Mouse (Mus musculus) hindbrain, embryonic 15.5 days (tissue): ENCODE measurements around the gene Poc1a. TPM values are rescaled to one million over a fixed set of nuclear protein-coding genes. Genes with fewer than 3 reads are reported as not detected.

Experiments
- ATAC-seq: fragments of 200-750 bp; cut with Nextera tagmentation; 2 replicates; pipeline ENCODE4 v1.8.0; 2017; ENCODE audit warnings: low read depth, moderate number of reproducible peaks, moderate TSS enrichment; ENCODE audit not compliant: low FRiP score
- H3K27ac ChIP-seq: fragments of 300-500 bp; sonication (generic); replicated peaks from 2 replicates; pipeline ENCODE4 v1.5.1; 2015; ENCODE audit warnings: mild to moderate bottlenecking, inconsistent platforms
- H3K27me3 ChIP-seq: fragments of 300-500 bp; sonication (generic); 2 replicates; pipeline ENCODE4 v1.6.1; 2015; ENCODE audit warnings: control low read depth, inconsistent platforms
- H3K36me3 ChIP-seq: fragments of 300-500 bp; sonication (generic); 2 replicates; pipeline ENCODE4 v1.6.1; 2015; ENCODE audit warnings: control low read depth, inconsistent platforms
- H3K4me1 ChIP-seq: fragments of 300-500 bp; sonication (generic); replicated peaks from 2 replicates; pipeline ENCODE4 v1.6.1; 2015; ENCODE audit warnings: control low read depth, inconsistent platforms
- H3K4me2 ChIP-seq: fragments of 300-500 bp; sonication (generic); 2 replicates; pipeline ENCODE4 v1.6.1; 2015; ENCODE audit warnings: moderate library complexity, mild to moderate bottlenecking, inconsistent platforms
- H3K4me3 ChIP-seq: fragments of 300-500 bp; sonication (generic); 2 replicates; pipeline ENCODE4 v1.5.1; 2015; ENCODE audit warnings: mild to moderate bottlenecking, inconsistent platforms
- H3K9ac ChIP-seq: fragments of 300-500 bp; sonication (generic); 2 replicates; pipeline ENCODE4 v1.6.1; 2015; ENCODE audit warnings: inconsistent platforms
- H3K9me3 ChIP-seq: fragments of 300-500 bp; sonication (generic); 2 replicates; pipeline ENCODE4 v1.6.1; 2016; ENCODE audit warnings: control low read depth, inconsistent platforms
- WGBS: fragments of 180-500 bp; shearing (Covaris S2); methylation state at CpG from one replicate; pipeline ENCODE4 v1.1.7; 2015; 5-methylcytosine and 5-hydroxymethylcytosine counted together
- polyA plus RNA-seq: library from polyadenylated mRNA; unstranded; fragments of >200 nt; fragmentation: Nextera tagmentation; extraction: Ambion mirVana; gene quantifications from 2 replicates; pipeline ENCODE4 v1.2.1, GENCODE M21; 2015

Poc1a gene
- polyA plus RNA-seq, 1 experiment from 2014 or later, result 8.8 TPM

- Histone ChIP-seq H3K9me3 (no peaks in the 10 kb centered on the region), H3K4me1 (peaks cover 18% of the 10 kb centered on the region), H3K4me3 (no peak overlapping the region), H3K9ac (no peak overlapping the region), H3K36me3 (no peaks in the 10 kb centered on the region), H3K27ac (no peak overlapping the region), H3K4me2 (no peak overlapping the region), H3K27me3 (no peaks in the 10 kb centered on the region)
- WGBS, result 61% methylated on average over 2 of the region's 2 CpGs
- no peak for ATAC-seq
Observed at GRCm38 (mm10) chr9:106266936-106267657, 13.8 kb upstream of the Poc1a start.

GRCm38 (mm10) chr9:106268421-106268820, 12.4 kb upstream of the Poc1a start:
- ATAC-seq, result no peak
- H3K4me1 ChIP-seq, result peaks cover 18% of the 10 kb centered on the region
- H3K9ac ChIP-seq, result no peak overlapping the region
- no peaks in the 10 kb centered on the region for H3K36me3 ChIP-seq
- H3K27me3 ChIP-seq, result no peaks in the 10 kb centered on the region
- H3K9me3 ChIP-seq, result no peaks in the 10 kb centered on the region
- no peak overlapping the region for H3K4me3 ChIP-seq
- 53% methylated on average over 4 of the region's 4 CpGs for WGBS
- H3K4me2 ChIP-seq, result no peak overlapping the region
- no peak overlapping the region for H3K27ac ChIP-seq

GRCm38 (mm10) chr9:106269076-106269788, 11.6 kb upstream of the Poc1a start:
- H3K36me3 ChIP-seq, result no peaks in the 10 kb centered on the region
- WGBS, result 57% methylated on average over 9 of the region's 9 CpGs
- peak; percentile 17; the same call in 1 of the 2 replicates for ATAC-seq

GRCm38 (mm10) chr9:106269879-106270278, 11.0 kb upstream of the Poc1a start:
- Histone ChIP-seq H3K36me3 (no peaks in the 10 kb centered on the region), H3K4me2 (0 out of 2 replicates have a peak overlapping the region, but pooled peaks have one; percentile 7), H3K4me1 (peaks cover 18% of the 10 kb centered on the region), H3K9me3 (no peaks in the 10 kb centered on the region), H3K27me3 (no peaks in the 10 kb centered on the region), H3K4me3 (no peak overlapping the region), H3K27ac (peak overlapping the region; percentile 70), H3K9ac (no peak overlapping the region)
- WGBS, result 8% methylated on average over 2 of the region's 2 CpGs
- ATAC-seq, result peak; percentile 78; the same call in 1 of the 2 replicates

More at GRCm38 (mm10) chr9:106269076-106269788, 11.6 kb upstream of the Poc1a start:
- no peaks in the 10 kb centered on the region for H3K27me3 ChIP-seq
- peaks cover 18% of the 10 kb centered on the region for H3K4me1 ChIP-seq
- H3K4me2 ChIP-seq, result no peak overlapping the region
- peak overlapping the region; percentile 70 for H3K27ac ChIP-seq
- H3K4me3 ChIP-seq, result no peak overlapping the region
- H3K9me3 ChIP-seq, result no peaks in the 10 kb centered on the region
- no peak overlapping the region for H3K9ac ChIP-seq

- no peak for ATAC-seq
- Histone ChIP-seq H3K27ac (0 out of 2 replicates have a peak overlapping the region, but pooled peaks have one; percentile 70), H3K27me3 (no peaks in the 10 kb centered on the region), H3K9me3 (no peaks in the 10 kb centered on the region), H3K4me3 (no peak overlapping the region), H3K4me1 (peaks cover 18% of the 10 kb centered on the region), H3K9ac (no peak overlapping the region), H3K4me2 (no peak overlapping the region), H3K36me3 (no peaks in the 10 kb centered on the region)
- 85% methylated on average over 4 of the region's 4 CpGs for WGBS
Observed at GRCm38 (mm10) chr9:106270656-106271055, 10.2 kb upstream of the Poc1a start.

- WGBS, result 100% methylated on average over 1 of the region's 1 CpGs
- Histone ChIP-seq H3K36me3 (no peaks in the 10 kb centered on the region), H3K9me3 (no peaks in the 10 kb centered on the region), H3K27me3 (no peaks in the 10 kb centered on the region), H3K9ac (no peak overlapping the region), H3K27ac (no peak overlapping the region), H3K4me1 (peaks cover 18% of the 10 kb centered on the region), H3K4me2 (no peak overlapping the region), H3K4me3 (no peak overlapping the region)
- ATAC-seq, result no peak
Observed at GRCm38 (mm10) chr9:106272288-106272687, 8.6 kb upstream of the Poc1a start.

- 83% methylated on average over 12 of the region's 12 CpGs for WGBS
- no peak overlapping the region for H3K9ac ChIP-seq
- no peaks in the 10 kb centered on the region for H3K36me3 ChIP-seq
- peaks cover 18% of the 10 kb centered on the region for H3K4me1 ChIP-seq
- no peak overlapping the region for H3K4me3 ChIP-seq
- H3K9me3 ChIP-seq, result no peaks in the 10 kb centered on the region
- no peaks in the 10 kb centered on the region for H3K27me3 ChIP-seq
- no peak overlapping the region for H3K27ac ChIP-seq
- no peak for ATAC-seq
- H3K4me2 ChIP-seq, result no peak overlapping the region
Observed at GRCm38 (mm10) chr9:106273276-106273675, 7.6 kb upstream of the Poc1a start.

- Histone ChIP-seq H3K27ac (no peak overlapping the region), H3K9me3 (no peaks in the 10 kb centered on the region), H3K36me3 (no peaks in the 10 kb centered on the region), H3K27me3 (no peaks in the 10 kb centered on the region), H3K4me2 (no peak overlapping the region), H3K4me3 (no peak overlapping the region), H3K4me1 (peaks cover 16% of the 10 kb centered on the region), H3K9ac (no peak overlapping the region)
- 65% methylated on average over 4 of the region's 4 CpGs for WGBS
- no peak for ATAC-seq
Observed at GRCm38 (mm10) chr9:106273791-106274190, 7.1 kb upstream of the Poc1a start.

- Histone ChIP-seq H3K27ac (no peak overlapping the region), H3K4me2 (no peak overlapping the region), H3K9me3 (no peaks in the 10 kb centered on the region), H3K4me1 (peaks cover 8% of the 10 kb centered on the region), H3K4me3 (no peak overlapping the region), H3K27me3 (no peaks in the 10 kb centered on the region), H3K36me3 (no peaks in the 10 kb centered on the region), H3K9ac (no peak overlapping the region)
- 93% methylated on average over 8 of the region's 8 CpGs for WGBS
- no peak for ATAC-seq
Observed at GRCm38 (mm10) chr9:106274652-106275180, 6.1 kb upstream of the Poc1a start.

- WGBS, result 88% methylated on average over 1 of the region's 1 CpGs
- no peaks in the 10 kb centered on the region for H3K27me3 ChIP-seq
- no peaks in the 10 kb centered on the region for H3K36me3 ChIP-seq
- no peak overlapping the region for H3K9ac ChIP-seq
- peaks cover 4% of the 10 kb centered on the region for H3K4me1 ChIP-seq
- no peaks in the 10 kb centered on the region for H3K9me3 ChIP-seq
- no peak for ATAC-seq
- H3K4me2 ChIP-seq, result no peak overlapping the region
- H3K27ac ChIP-seq, result no peak overlapping the region
- no peak overlapping the region for H3K4me3 ChIP-seq
Observed at GRCm38 (mm10) chr9:106275806-106276205, 5.1 kb upstream of the Poc1a start.

- peak; percentile 38 for ATAC-seq
Observed at GRCm38 (mm10) chr9:106280386-106280785, 475 bp upstream of the Poc1a start.

GRCm38 (mm10) chr9:106282024-106282423, 1.2 kb downstream of the Poc1a start:
- 81% methylated on average over 3 of the region's 3 CpGs for WGBS
- no peak for ATAC-seq
- 0 out of 2 replicates have a peak, but pooled peaks cover 2% of the 10 kb centered on the region for H3K36me3 ChIP-seq
- no peaks in the 10 kb centered on the region for H3K9me3 ChIP-seq
- no peak overlapping the region for H3K9ac ChIP-seq
- H3K27me3 ChIP-seq, result no peaks in the 10 kb centered on the region
- peak overlapping the region; percentile 98 for H3K4me2 ChIP-seq
- 0 out of 2 replicates have a peak overlapping the region, but pooled peaks have one; percentile 63 for H3K4me3 ChIP-seq
- H3K27ac ChIP-seq, result no peak overlapping the region
- H3K4me1 ChIP-seq, result peaks cover 13% of the 10 kb centered on the region

More at GRCm38 (mm10) chr9:106280386-106280785, 475 bp upstream of the Poc1a start:
- Histone ChIP-seq H3K9me3 (no peaks in the 10 kb centered on the region), H3K36me3 (0 out of 2 replicates have a peak, but pooled peaks cover 2% of the 10 kb centered on the region), H3K4me2 (peak overlapping the region; percentile 98), H3K4me3 (peak overlapping the region; percentile 63), H3K9ac (peak overlapping the region; percentile 57), H3K27ac (peak overlapping the region; percentile 85), H3K4me1 (peaks cover 13% of the 10 kb centered on the region), H3K27me3 (no peaks in the 10 kb centered on the region)
- WGBS, result 1% methylated on average over 14 of the region's 14 CpGs
